Mouse (Mus musculus) testis, adult 2 months (tissue): Measurements from ENCODE around the gene Ppp1r10.

ENCODE experiments used
- CTCF ChIP-seq: fragments of 200-500 bp; IDR thresholded peaks from 2 replicates; pipeline ENCODE4 v1.5.1; 2012; ENCODE audit warnings: low read depth, mild to moderate bottlenecking, inconsistent platforms, low read length, moderate library complexity; ENCODE audit not compliant: control insufficient read depth, insufficient read depth, insufficient replicate concordance
- POLR2A ChIP-seq: fragments of 200-500 bp; IDR thresholded peaks from 2 replicates; pipeline ENCODE4 v1.6.1; 2012; ENCODE audit warnings: low read depth, mild to moderate bottlenecking, inconsistent platforms, low read length, moderate library complexity; ENCODE audit not compliant: control insufficient read depth

DNA sequence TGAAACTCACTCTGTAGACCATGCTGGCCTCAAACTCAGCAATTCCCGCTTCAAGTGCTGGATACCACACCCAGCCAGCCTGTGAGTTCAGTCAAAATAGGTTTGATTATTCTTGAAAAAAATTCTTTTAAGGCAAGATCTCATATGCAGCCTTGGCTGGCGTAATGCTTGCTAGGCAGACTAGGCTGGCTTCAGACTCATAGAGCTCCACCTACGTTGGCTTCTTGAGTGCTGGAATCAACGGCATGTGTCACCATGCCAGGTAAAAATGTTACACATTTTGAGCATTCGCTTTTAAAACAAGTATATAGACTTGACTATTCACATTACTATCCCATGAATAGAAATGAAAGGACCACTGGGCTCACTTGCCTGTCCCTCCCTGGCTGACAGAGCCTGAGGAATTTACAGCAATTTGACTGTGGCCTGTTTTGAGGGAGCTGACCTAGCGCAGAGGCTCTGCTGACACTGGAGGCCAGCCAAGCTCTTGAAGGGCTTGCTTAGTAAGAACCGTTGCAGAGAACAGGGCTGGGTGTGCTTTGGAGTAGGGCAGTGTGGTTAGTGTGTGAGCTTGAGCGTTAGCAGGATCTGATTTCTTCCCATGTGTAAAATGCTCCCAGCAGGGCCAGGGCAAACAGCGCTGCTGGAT, 12.8 kb upstream of the Ppp1r10 start:
- TF ChIP-seq POLR2A (no peak), CTCF (no peak)
